Mouse (Mus musculus): ENCODE data around the gene Tbcc.

Tbcc gene

GRCm38 (mm10) chr17:46870204-46870798 is 20.2 kb upstream of the Tbcc start:
- 94% methylated on average over 5 of the region's 5 CpGs for WGBS

GRCm38 (mm10) chr17:46870913-46871312 is 19.6 kb upstream of the Tbcc start:
- WGBS = 36% methylated on average over 1 of the region's 1 CpGs

- 67% methylated on average over 7 of the region's 7 CpGs for WGBS
Observed at GRCm38 (mm10) chr17:46872806-46873205, 17.7 kb upstream of the Tbcc start.

- WGBS = 31% methylated on average over 10 of the region's 10 CpGs
Observed at GRCm38 (mm10) chr17:46874133-46874532, 16.4 kb upstream of the Tbcc start.

GRCm38 (mm10) chr17:46875626-46876025 is 14.9 kb upstream of the Tbcc start:
- WGBS = 84% methylated on average over 3 of the region's 3 CpGs

GRCm38 (mm10) chr17:46876371-46876950 is 14.0 kb upstream of the Tbcc start:
- 79% methylated on average over 8 of the region's 8 CpGs for WGBS

GRCm38 (mm10) chr17:46877061-46877460 is 13.4 kb upstream of the Tbcc start:
- 89% methylated on average over 5 of the region's 5 CpGs for WGBS

GRCm38 (mm10) chr17:46879841-46880311 is 10.6 kb upstream of the Tbcc start:
- WGBS = 31% methylated on average over 14 of the region's 14 CpGs

- 50% methylated on average over 2 of the region's 2 CpGs for WGBS
Observed at GRCm38 (mm10) chr17:46880322-46880721, 10.2 kb upstream of the Tbcc start.

GRCm38 (mm10) chr17:46881728-46882127 is 8.8 kb upstream of the Tbcc start:
- WGBS = 86% methylated on average over 6 of the region's 6 CpGs

- WGBS = 96% methylated on average over 9 of the region's 9 CpGs
Observed at GRCm38 (mm10) chr17:46883107-46883506, 7.4 kb upstream of the Tbcc start.

GRCm38 (mm10) chr17:46884766-46885165 is 5.7 kb upstream of the Tbcc start:
- WGBS = 88% methylated on average over 6 of the region's 6 CpGs

GRCm38 (mm10) chr17:46885218-46885909 is 5.1 kb upstream of the Tbcc start:
- 79% methylated on average over 11 of the region's 11 CpGs for WGBS

- WGBS = 50% methylated on average over 17 of the region's 17 CpGs
Observed at GRCm38 (mm10) chr17:46885910-46886643, 4.4 kb upstream of the Tbcc start.

- 18% methylated on average over 16 of the region's 16 CpGs for WGBS
Observed at GRCm38 (mm10) chr17:46888511-46889212, 1.8 kb upstream of the Tbcc start.

- WGBS = under 1% methylated on average over 44 of the region's 44 CpGs
Observed at GRCm38 (mm10) chr17:46889450-46890084, 917 bp upstream of the Tbcc start.

- WGBS = under 1% methylated on average over 64 of the region's 64 CpGs
Observed at GRCm38 (mm10) chr17:46890843-46891594, 535 bp downstream of the Tbcc start.

GRCm38 (mm10) chr17:46895426-46895825 is 4.9 kb downstream of the Tbcc start:
- 74% methylated on average over 9 of the region's 9 CpGs for WGBS

GRCm38 (mm10) chr17:46897221-46897950 is 6.9 kb downstream of the Tbcc start:
- 65% methylated on average over 13 of the region's 13 CpGs for WGBS

- 82% methylated on average over 2 of the region's 2 CpGs for WGBS
Observed at GRCm38 (mm10) chr17:46900941-46901340, 10.5 kb downstream of the Tbcc start.
